Mouse (Mus musculus): ENCODE results near the gene Otop1.

DNA sequence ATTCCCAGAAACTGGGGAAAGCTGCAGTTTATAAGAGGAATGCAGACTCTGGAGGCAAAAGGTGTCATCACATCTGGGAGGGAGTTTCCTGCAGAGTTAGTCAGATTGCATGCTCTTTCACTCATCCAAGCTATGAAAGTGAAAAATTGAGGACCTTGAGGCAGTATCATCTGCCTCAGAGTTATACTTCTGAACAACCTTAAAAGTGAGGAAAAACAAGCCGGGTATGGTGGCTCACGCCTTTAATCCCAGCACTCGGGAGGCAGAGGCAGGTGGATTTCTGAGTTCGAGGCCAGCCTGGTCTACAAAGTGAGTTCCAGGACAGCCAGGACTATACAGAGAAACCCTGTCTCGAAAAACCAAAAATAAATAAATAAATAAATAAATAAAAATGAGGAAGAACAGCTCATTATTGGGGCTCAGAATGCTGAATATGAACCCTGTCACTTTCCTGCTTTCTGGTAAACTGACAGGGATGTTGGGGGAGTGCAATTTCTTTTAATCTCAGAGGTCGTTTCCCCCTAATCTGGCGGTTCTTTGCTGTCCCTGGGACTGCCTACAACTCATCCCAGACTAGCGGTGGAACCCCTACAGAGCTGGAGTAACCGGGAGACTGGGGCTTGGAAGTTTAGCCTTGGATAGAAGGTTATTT, 16.2 kb upstream of the Otop1 start:
- no peak for TF ChIP-seq MAFK (IDR thresholded peaks at IDR 0.05; ENCODE audit: insufficient read depth, low read depth, low read length)
- no peak for TF ChIP-seq ZNF384 (IDR thresholded peaks at IDR 0.05; ENCODE audit: low read depth, low read length)
- no peak for TF ChIP-seq CHD2 (IDR thresholded peaks at IDR 0.05; ENCODE audit: low read depth, low read length)
